Mouse (Mus musculus) liver, adult 2 months (tissue): Measurements from ENCODE around the gene Cmip. TPM values are rescaled to one million over a fixed set of nuclear protein-coding genes. Genes with fewer than 3 reads are reported as not detected.
A peak's percentile ranks its signal among the peaks of the same experiment; 100 is the strongest.

ENCODE experiments used
- DNase-seq: peaks from one replicate; pipeline ENCODE4 v3.0.0-alpha.2; 2011; ENCODE audit warnings: low read depth, low spot score; ENCODE audit errors: extremely low read depth
- H3K27ac ChIP-seq: fragments of 200-500 bp; replicated peaks from 2 replicates; pipeline ENCODE4 v1.5.1; 2012; ENCODE audit warnings: low read depth, mild to moderate bottlenecking, control low read depth, inconsistent platforms, low read length; ENCODE audit not compliant: insufficient read depth
- H3K27me3 ChIP-seq: fragments of 200-500 bp; 2 replicates; pipeline ENCODE4 v1.6.1; 2012; ENCODE audit warnings: mild to moderate bottlenecking, moderate library complexity, low read length, inconsistent platforms; ENCODE audit not compliant: control insufficient read depth, insufficient read depth
- H3K36me3 ChIP-seq: fragments of 200-500 bp; 2 replicates; pipeline ENCODE4 v1.6.1; 2012; ENCODE audit warnings: low read length, inconsistent platforms; ENCODE audit not compliant: control insufficient read depth, insufficient read depth
- H3K4me1 ChIP-seq: fragments of 200-500 bp; 2 replicates; pipeline ENCODE4 v1.6.1; 2011; ENCODE audit warnings: low read length; ENCODE audit not compliant: control insufficient read depth, insufficient read depth
- H3K4me3 ChIP-seq: fragments of 200-500 bp; 2 replicates; pipeline ENCODE4 v1.5.1; 2011; ENCODE audit warnings: low read depth, mild to moderate bottlenecking, control low read depth, low read length, moderate library complexity; ENCODE audit not compliant: insufficient read depth
- H3K79me2 ChIP-seq: fragments of 200-500 bp; 2 replicates; pipeline ENCODE4 v1.6.1; 2012; ENCODE audit warnings: inconsistent platforms, mild to moderate bottlenecking, low read length, moderate library complexity; ENCODE audit not compliant: control insufficient read depth, insufficient read depth
- H3K9ac ChIP-seq: fragments of 200-500 bp; 2 replicates; pipeline ENCODE4 v1.6.1; 2012; ENCODE audit warnings: low read depth, mild to moderate bottlenecking, control low read depth, inconsistent platforms, low read length
- CTCF ChIP-seq: fragments of 200-500 bp; IDR thresholded peaks from 2 replicates; pipeline ENCODE4 v1.5.1; 2011; ENCODE audit warnings: low read depth, low read length, control low read depth
- POLR2A ChIP-seq: fragments of 200-500 bp; IDR thresholded peaks from 2 replicates; pipeline ENCODE4 v1.6.1; 2011; ENCODE audit warnings: low read length, control low read depth; ENCODE audit not compliant: insufficient read depth; ENCODE audit errors: extremely low read depth
- WGBS: fragments of 180-500 bp; shearing (Covaris S2); methylation state at CpG from one replicate; pipeline ENCODE4 v1.1.7; 2018; 5-methylcytosine and 5-hydroxymethylcytosine counted together
- polyA plus RNA-seq: library from polyadenylated mRNA; depleted of rRNA; stranded (reverse); fragments of >200 nt; gene quantifications from 2 replicates; pipeline ENCODE4 v1.2.3, GENCODE M21; 2012
- total RNA-seq: library from RNA; depleted of rRNA; stranded (reverse); fragments of >200 nt; gene quantifications from 2 replicates; pipeline ENCODE4 v1.2.3, GENCODE M21; 2014

Cmip gene
- total and polyA plus RNA-seq, 2 experiments, result 8.8 to 21.0 TPM

DNA sequence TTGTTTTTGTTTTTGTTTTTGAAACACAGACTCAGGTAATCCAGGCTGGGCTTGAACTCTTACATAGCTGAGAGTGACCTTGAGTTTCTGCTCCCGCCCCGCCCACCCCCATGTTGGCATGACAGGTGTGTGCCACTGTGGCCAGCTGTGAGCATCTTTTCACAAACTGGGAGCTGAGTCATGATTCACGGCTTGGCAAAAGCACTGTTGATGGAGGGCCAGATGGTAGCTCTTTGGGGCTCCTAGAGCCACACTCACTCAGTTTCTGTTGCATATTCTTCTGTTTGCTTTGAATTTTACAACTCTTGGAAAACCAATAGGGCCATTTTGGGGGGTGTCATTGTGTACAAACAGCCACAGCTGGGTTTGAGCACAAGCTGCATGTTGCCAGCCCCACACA lies 149.2 kb downstream of the Cmip start:
- H3K4me1 ChIP-seq, result no peaks in the 10 kb centered on the region
- no peaks in the 10 kb centered on the region for H3K36me3 ChIP-seq
- TF ChIP-seq POLR2A, result no peak
- no peak for TF ChIP-seq CTCF
- H3K79me2 ChIP-seq, result peaks cover 28% of the 10 kb centered on the region
- no peak overlapping the region for H3K4me3 ChIP-seq
- H3K9ac ChIP-seq, result no peak overlapping the region
- H3K27me3 ChIP-seq, result no peaks in the 10 kb centered on the region
- no peak overlapping the region for H3K27ac ChIP-seq
- no peak for DNase-seq
- 92% methylated on average over 3 of the region's 3 CpGs for WGBS

DNA sequence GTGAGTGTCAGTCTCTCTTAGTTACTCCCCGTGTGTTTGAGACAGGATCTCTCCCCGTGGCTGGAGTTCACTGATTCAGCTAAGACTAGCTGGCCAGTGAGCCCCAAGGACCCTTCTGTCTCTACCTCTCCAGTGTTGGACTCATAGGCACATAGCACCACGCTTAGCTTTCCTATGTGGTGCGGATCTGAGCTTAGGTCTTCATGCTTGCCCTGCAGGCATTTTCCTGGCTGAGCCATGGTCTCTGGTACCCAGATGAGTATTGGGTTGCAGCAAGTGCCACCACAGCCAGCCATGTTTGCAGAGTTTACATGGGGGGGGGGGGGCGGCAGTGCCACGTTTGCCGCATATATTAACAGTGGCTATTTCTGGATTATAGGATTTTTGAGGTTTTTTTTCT lies 151.8 kb downstream of the Cmip start:
- Histone ChIP-seq H3K79me2 (peaks cover 15% of the 10 kb centered on the region), H3K4me1 (no peaks in the 10 kb centered on the region), H3K9ac (no peak overlapping the region), H3K4me3 (no peak overlapping the region), H3K36me3 (no peaks in the 10 kb centered on the region), H3K27ac (no peak overlapping the region), H3K27me3 (no peaks in the 10 kb centered on the region)
- WGBS, result 84% methylated on average over 7 of the region's 7 CpGs
- DNase-seq, result no peak
- TF ChIP-seq POLR2A, result no peak

DNA sequence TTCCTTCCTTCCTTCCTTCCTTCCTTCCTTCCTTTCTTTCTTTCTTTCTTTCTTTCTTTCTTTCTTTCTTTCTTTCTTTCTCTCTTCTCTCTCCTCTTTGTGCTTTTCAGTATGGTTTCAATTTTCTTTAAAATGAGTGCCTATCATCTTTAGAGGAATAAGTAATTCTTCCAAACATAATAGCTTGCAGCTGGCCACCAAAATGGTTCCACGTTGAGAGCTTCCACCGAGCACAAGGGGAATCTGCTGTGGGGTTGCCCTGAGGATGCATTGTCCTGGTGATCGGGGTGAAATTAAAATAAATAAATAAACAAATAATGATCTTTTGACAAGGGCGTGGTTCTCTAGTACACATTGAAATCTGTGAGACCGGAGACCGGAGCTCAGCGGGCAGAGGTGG lies 152.2 kb downstream of the Cmip start:
- no peaks in the 10 kb centered on the region for H3K4me1 ChIP-seq
- no peaks in the 10 kb centered on the region for H3K36me3 ChIP-seq
- H3K9ac ChIP-seq, result no peak overlapping the region
- H3K79me2 ChIP-seq, result peaks cover 10% of the 10 kb centered on the region
- H3K27me3 ChIP-seq, result no peaks in the 10 kb centered on the region
- no peak overlapping the region for H3K4me3 ChIP-seq
- no peak overlapping the region for H3K27ac ChIP-seq
- no peak for TF ChIP-seq CTCF
- no peak for TF ChIP-seq POLR2A
- WGBS, result 52% methylated on average over 7 of the region's 7 CpGs
- DNase-seq, result no peak

DNA sequence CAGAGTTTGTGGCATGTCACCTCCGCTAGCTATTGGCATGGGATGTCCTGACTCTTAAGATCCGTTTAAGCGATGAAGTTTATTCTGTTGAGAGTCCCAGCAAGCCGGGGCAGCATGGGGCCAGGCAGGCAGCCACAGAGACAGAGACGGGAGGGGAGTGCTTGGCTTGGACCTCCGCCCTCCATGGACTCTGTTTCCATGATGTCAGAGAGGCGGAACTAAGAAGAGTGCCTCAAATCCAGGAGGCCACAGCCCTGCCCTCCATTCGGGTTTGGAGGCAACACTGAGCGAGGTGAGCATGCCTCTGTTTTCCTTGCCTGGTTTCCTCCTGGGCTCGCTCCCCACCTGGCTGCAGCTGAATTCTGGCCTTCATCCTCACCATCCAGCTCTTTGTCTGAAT lies 153.5 kb downstream of the Cmip start:
- DNase-seq, result peak; percentile 24
- 49% methylated on average over 10 of the region's 10 CpGs for WGBS
- Histone ChIP-seq H3K9ac (no peak overlapping the region), H3K36me3 (no peaks in the 10 kb centered on the region), H3K79me2 (peaks cover 13% of the 10 kb centered on the region; the same call in 1 of the 2 replicates), H3K27me3 (no peaks in the 10 kb centered on the region), H3K4me1 (no peaks in the 10 kb centered on the region), H3K27ac (no peak overlapping the region), H3K4me3 (no peak overlapping the region)
- TF ChIP-seq CTCF, result no peak
- TF ChIP-seq POLR2A, result no peak

DNA sequence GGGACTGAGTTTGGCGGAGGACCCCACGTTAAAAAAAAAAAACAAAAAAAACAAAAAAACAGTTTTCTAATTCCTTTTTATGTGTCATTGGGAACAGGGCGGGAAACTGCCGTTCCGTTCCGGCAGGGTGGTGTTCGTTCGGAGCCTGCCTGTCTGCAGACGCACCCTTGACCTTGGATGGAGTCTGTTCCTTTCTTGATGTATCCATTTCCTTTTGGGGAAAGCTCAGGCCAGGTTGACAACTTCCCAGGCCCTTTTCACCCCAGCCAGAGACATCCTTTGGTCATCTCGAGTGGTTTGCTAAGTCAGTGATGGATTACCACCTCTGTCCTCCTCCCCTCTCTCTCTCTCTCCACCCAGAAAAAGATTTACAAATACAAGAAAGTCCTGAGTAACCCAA lies 154.0 kb downstream of the Cmip start:
- H3K4me3 ChIP-seq, result no peak overlapping the region
- no peak overlapping the region for H3K9ac ChIP-seq
- H3K27me3 ChIP-seq, result no peaks in the 10 kb centered on the region
- H3K27ac ChIP-seq, result no peak overlapping the region
- H3K79me2 ChIP-seq, result 0 out of 2 replicates have a peak, but pooled peaks cover 11% of the 10 kb centered on the region
- H3K4me1 ChIP-seq, result no peaks in the 10 kb centered on the region
- WGBS, result 74% methylated on average over 10 of the region's 10 CpGs
- H3K36me3 ChIP-seq, result no peaks in the 10 kb centered on the region
- DNase-seq, result no peak
- TF ChIP-seq CTCF (no peak), POLR2A (no peak)

DNA sequence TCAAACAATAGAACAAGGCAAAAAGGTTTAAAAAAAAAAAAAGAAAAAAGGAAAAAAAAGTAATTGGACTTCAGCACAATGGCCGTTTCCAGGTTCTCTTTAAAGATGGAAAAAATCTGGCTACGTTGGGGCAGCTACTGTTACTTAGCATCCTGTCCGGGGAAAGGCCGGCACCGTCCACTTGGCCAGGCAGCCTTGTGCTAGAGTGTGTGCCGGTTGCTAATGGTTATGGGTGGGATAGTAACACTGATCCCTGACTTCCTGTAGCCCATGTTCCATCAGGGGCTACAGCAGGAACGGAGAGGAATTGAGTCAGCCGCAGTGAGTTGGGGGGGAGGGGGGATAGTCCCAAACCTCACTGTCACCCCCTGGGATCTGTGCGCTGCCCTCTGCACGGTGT lies 155.4 kb downstream of the Cmip start:
- H3K9ac ChIP-seq, result no peak overlapping the region
- H3K4me3 ChIP-seq, result no peak overlapping the region
- DNase-seq, result no peak
- no peaks in the 10 kb centered on the region for H3K36me3 ChIP-seq
- TF ChIP-seq CTCF (no peak), POLR2A (no peak)
- WGBS, result 91% methylated on average over 10 of the region's 10 CpGs
- H3K27ac ChIP-seq, result no peak overlapping the region
- 0 out of 2 replicates have a peak, but pooled peaks cover 11% of the 10 kb centered on the region for H3K79me2 ChIP-seq
- H3K27me3 ChIP-seq, result no peaks in the 10 kb centered on the region
- no peaks in the 10 kb centered on the region for H3K4me1 ChIP-seq
